Mouse (Mus musculus) myocyte (in vitro differentiated cells): ENCODE results near the gene Blvrb.

Experiments used
- CEBPB ChIP-seq: IDR thresholded peaks from 2 replicates; pipeline ENCODE4 v1.6.1; 2011; ENCODE audit warnings: mild to moderate bottlenecking, moderate library complexity; ENCODE audit not compliant: poor library complexity, insufficient read depth, severe bottlenecking
- E2F4 ChIP-seq: IDR thresholded peaks from one replicate; pipeline ENCODE4 v1.6.1; 2011; ENCODE audit warnings: mild to moderate bottlenecking, control low read depth, moderate library complexity; ENCODE audit not compliant: insufficient read depth
- MAX ChIP-seq: IDR thresholded peaks from one replicate; pipeline ENCODE4 v1.6.1; 2011; ENCODE audit warnings: low read depth, mild to moderate bottlenecking, control low read depth
- MYOD1 ChIP-seq, 3 experiments: IDR thresholded peaks; one replicate each; pipeline ENCODE4 v1.6.1; 2011; ENCODE audit warnings: control low read depth in 2 of 3, low read depth in 2 of 3, mild to moderate bottlenecking in 2 of 3, moderate library complexity in 1 of 3; ENCODE audit not compliant: insufficient read length in 2 of 3, control insufficient read depth in 1 of 3
- MYOG ChIP-seq, 3 experiments: IDR thresholded peaks; one replicate each; pipeline ENCODE4 v1.6.1; 2011; ENCODE audit warnings: control low read depth in 2 of 3, low read depth in 2 of 3, mild to moderate bottlenecking in 2 of 3; ENCODE audit not compliant: insufficient read length in 2 of 3, control insufficient read depth in 1 of 3, insufficient read depth in 1 of 3
- POLR2A ChIP-seq: IDR thresholded peaks from one replicate; pipeline ENCODE4 v1.6.1; 2011; ENCODE audit warnings: low read depth, mild to moderate bottlenecking, control low read depth, moderate library complexity; ENCODE audit not compliant: insufficient read length
- POLR2AphosphoS2 ChIP-seq: IDR thresholded peaks from one replicate; pipeline ENCODE4 v1.6.1; 2011; ENCODE audit warnings: low read depth, control low read depth; ENCODE audit not compliant: insufficient read length
- TCF3 ChIP-seq: IDR thresholded peaks from one replicate; pipeline ENCODE4 v1.6.1; 2011; ENCODE audit warnings: low read depth, control low read depth; ENCODE audit not compliant: insufficient read length
- USF1 ChIP-seq: IDR thresholded peaks from one replicate; pipeline ENCODE4 v1.6.1; 2011; ENCODE audit warnings: low read depth, mild to moderate bottlenecking, control low read depth, moderate library complexity

DNA sequence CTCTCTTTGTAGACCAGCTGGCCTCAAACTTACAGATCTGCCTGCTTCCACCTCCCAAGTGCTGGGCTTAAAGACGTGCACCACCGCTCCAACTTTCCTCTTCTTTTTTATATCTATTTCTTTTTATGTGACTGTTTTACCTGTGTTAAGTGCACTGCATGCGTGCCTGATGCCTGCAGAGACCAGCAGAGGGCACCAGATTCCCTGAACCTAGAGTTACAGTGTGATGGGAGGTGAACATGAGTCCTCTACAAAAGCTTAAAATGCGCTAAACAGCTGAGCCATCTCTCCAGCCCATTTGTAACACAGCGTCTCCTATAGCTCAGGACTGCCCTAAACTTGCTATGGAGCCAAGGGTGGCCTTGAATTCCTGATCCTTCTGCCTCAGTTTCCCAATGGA lies 10.2 kb upstream of the Blvrb start:
- TF ChIP-seq USF1: no peak
- no peak for TF ChIP-seq POLR2A
- TF ChIP-seq TCF3: no peak
- TF ChIP-seq MAX: no peak
- no peak for TF ChIP-seq E2F4
- no peak for TF ChIP-seq MYOD1 (IDR thresholded peaks at IDR 0.05; ENCODE audit: control insufficient read depth in 1 of 3, insufficient read length in 2 of 3, low read depth in 2 of 3)
- no peak for TF ChIP-seq MYOG (IDR thresholded peaks at IDR 0.05; ENCODE audit: control insufficient read depth in 1 of 3, insufficient read depth in 1 of 3, insufficient read length in 2 of 3, low read depth in 2 of 3)
- TF ChIP-seq POLR2AphosphoS2: no peak
- TF ChIP-seq CEBPB: no peak
